Mouse (Mus musculus) cerebellum, postnatal 10 days (tissue): ENCODE results near the gene Mfsd6l.

Experiments used
- DNase-seq, 2 experiments: peaks; one replicate each; pipeline ENCODE4 v3.0.0; 2021; ENCODE audit warnings: mixed read lengths in 2 of 2

Gene Mfsd6l

GRCm38 (mm10) chr11:68553981-68554471 lies 2.0 kb upstream of the Mfsd6l start:
- DNase-seq, result peak; percentile 65 to 70

GRCm38 (mm10) chr11:68559546-68559945 lies 3.6 kb downstream of the Mfsd6l start:
- peak in 1 of 2 experiments; percentile 33 for DNase-seq

GRCm38 (mm10) chr11:68561957-68562950 lies 6.3 kb downstream of the Mfsd6l start:
- DNase-seq, result peak; percentile 71 to 75

GRCm38 (mm10) chr11:68564356-68565031 lies 8.5 kb downstream of the Mfsd6l start:
- DNase-seq, result no peak

- no peak for DNase-seq
Observed at GRCm38 (mm10) chr11:68565032-68565429, 9.0 kb downstream of the Mfsd6l start.

- peak; percentile 95 to 98 for DNase-seq
Observed at GRCm38 (mm10) chr11:68566447-68567059, 10.6 kb downstream of the Mfsd6l start.

GRCm38 (mm10) chr11:68570861-68571260 lies 14.9 kb downstream of the Mfsd6l start:
- no peak for DNase-seq

- no peak for DNase-seq
Observed at GRCm38 (mm10) chr11:68577076-68577475, 21.1 kb downstream of the Mfsd6l start.

GRCm38 (mm10) chr11:68579462-68579881 lies 23.5 kb downstream of the Mfsd6l start:
- peak; percentile 88 to 90 for DNase-seq

GRCm38 (mm10) chr11:68580566-68580965 lies 24.6 kb downstream of the Mfsd6l start:
- no peak for DNase-seq

GRCm38 (mm10) chr11:68583225-68583624 lies 27.2 kb downstream of the Mfsd6l start:
- DNase-seq, result peak; percentile 68 to 78

GRCm38 (mm10) chr11:68583906-68584480 lies 28.0 kb downstream of the Mfsd6l start:
- DNase-seq, result peak in 1 of 2 experiments; percentile 19

- peak; percentile 51 to 52 for DNase-seq
Observed at GRCm38 (mm10) chr11:68585890-68586289, 29.9 kb downstream of the Mfsd6l start.

- DNase-seq, result no peak
Observed at GRCm38 (mm10) chr11:68586721-68587120, 30.7 kb downstream of the Mfsd6l start, which contains the start of gene Ccdc42. Gene Ccdc42 (plus strand): TSS chr11:68587021.

- DNase-seq, result peak; percentile 90 to 92
Observed at GRCm38 (mm10) chr11:68589055-68589809, 33.2 kb downstream of the Mfsd6l start.

GRCm38 (mm10) chr11:68591708-68592107 lies 35.7 kb downstream of the Mfsd6l start:
- no peak for DNase-seq

- no peak for DNase-seq
Observed at GRCm38 (mm10) chr11:68593247-68593646, 37.3 kb downstream of the Mfsd6l start.

- no peak for DNase-seq
Observed at GRCm38 (mm10) chr11:68597912-68598311, 41.9 kb downstream of the Mfsd6l start.

GRCm38 (mm10) chr11:68600551-68601021 lies 44.6 kb downstream of the Mfsd6l start:
- peak in 1 of 2 experiments; percentile 24 for DNase-seq

- peak; percentile 45 to 52 for DNase-seq
Observed at GRCm38 (mm10) chr11:68601486-68601991, 45.6 kb downstream of the Mfsd6l start.
